Mouse (Mus musculus) MN1 (cell line): ENCODE measurements around the gene Mdh1.
"Not testable (repeated sequence)": the region's sequence is repeated elsewhere in the genome, so short reads cannot be mapped to it uniquely, and the experiment has no call there.

Experiments
- DNase-seq: peaks from one replicate; pipeline ENCODE4 v3.0.0-alpha.2; 2016; ENCODE audit warnings: low spot score

Mdh1 gene

DNA sequence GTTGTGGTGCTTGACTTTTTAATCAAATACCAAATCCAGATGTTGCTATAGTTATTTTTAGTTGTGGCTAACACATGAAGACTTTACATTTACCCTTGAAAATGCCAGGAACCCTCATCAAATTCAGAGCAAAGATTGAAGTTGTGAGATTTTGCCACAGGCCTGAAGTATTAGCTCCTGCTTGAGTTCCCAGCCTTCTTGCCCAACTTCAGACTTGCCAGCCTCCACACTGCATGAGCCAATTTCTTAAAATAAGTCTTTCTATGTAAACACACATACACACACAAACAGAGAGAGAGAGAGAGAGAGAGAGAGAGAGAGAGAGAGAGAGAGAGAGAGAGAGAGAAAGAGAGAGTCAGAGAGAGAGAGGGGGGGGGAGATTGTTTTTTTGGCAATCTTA is 26.2 kb downstream of the Mdh1 start:
- DNase-seq = no peak

DNA sequence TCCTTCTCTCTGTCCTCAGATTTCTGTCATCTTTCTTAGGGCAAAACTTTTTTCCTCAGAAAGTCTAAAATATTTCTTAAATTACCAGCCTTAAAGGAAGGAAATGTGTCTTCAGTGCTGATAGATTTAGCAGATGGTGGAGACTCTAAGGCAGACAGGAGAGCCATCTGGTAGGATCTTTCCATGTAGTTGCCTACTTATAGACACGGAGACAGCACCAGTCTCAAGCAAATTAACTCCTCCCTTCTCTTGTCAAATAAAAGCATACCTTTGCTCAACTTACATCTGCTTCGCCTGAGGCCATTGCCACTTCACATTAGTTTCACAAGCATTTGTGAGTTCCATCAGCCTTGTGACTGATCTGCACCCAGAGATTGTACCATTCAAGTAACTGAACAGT is 27.1 kb downstream of the Mdh1 start:
- DNase-seq = no peak

- DNase-seq = no peak
Measured at GRCm38 (mm10) chr11:21542731-21543130, 29.4 kb downstream of the Mdh1 start.

GRCm38 (mm10) chr11:21540622-21541021 is 31.5 kb downstream of the Mdh1 start:
- no peak for DNase-seq

GRCm38 (mm10) chr11:21540072-21540471 is 32.1 kb downstream of the Mdh1 start:
- no peak for DNase-seq

- not testable (repeated sequence) for DNase-seq
Measured at GRCm38 (mm10) chr11:21530856-21531255, 41.3 kb downstream of the Mdh1 start.

GRCm38 (mm10) chr11:21528676-21529394 is 43.3 kb downstream of the Mdh1 start:
- no peak for DNase-seq

DNA sequence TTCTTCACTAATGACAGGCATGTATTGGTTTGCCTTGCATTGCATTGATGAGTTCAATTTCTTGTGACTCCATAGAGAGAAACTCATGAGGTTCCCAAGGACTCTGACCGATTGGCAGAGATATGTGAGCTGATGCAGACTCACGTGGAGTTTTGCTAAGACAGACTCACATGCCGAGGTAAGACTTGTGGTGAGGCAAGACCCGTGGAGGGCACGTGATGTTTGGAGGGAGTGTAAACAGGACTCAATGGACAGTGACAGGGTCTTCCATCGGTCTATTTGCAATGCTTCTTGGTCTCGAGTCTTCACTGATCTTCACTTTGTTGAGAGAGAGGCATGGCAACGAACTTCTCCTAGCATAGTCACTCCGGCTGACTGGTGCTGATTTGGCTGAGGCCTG is 54.4 kb downstream of the Mdh1 start:
- DNase-seq = no peak

DNA sequence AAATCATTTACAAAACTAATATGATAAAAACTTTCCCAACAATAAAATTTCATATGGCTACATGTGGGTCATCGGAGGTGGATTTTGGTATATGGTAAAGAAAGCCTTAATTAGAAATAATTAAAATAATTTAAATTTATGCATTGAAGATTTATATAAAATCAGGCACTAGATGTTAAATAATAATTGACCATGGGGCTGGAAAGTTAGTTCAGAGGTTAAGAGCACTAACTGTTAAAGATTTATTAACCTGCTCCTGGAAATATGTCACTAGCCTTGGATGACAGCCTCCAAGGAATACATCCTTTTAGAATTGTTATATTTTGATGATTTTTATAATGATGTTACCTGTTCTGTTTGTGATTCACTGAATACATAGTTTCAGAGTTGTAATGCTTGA is 55.8 kb downstream of the Mdh1 start:
- not testable (repeated sequence) for DNase-seq

- DNase-seq = not testable (repeated sequence)
Measured at GRCm38 (mm10) chr11:21510577-21510976, 61.6 kb downstream of the Mdh1 start.

GRCm38 (mm10) chr11:21508713-21509112 is 63.5 kb downstream of the Mdh1 start:
- not testable (repeated sequence) for DNase-seq

GRCm38 (mm10) chr11:21507073-21507472 is 65.1 kb downstream of the Mdh1 start:
- not testable (repeated sequence) for DNase-seq
